Mouse (Mus musculus): ENCODE measurements around the gene Spryd4.

The Spryd4 gene

GRCm38 (mm10) chr10:128188242-128188877 lies 23.2 kb downstream of the Spryd4 start:
- Histone ChIP-seq H3K9me3 (ENCODE audit: low read length) (no peaks in the 10 kb centered on the region), H3K4me3 (replicated peaks; ENCODE audit: low read length) (peak overlapping the region; percentile 30; the same call in 1 of the 2 replicates), H3K4me1 (replicated peaks; ENCODE audit: low read depth, low read length) (peaks cover 44% of the 10 kb centered on the region), H3K27me3 (ENCODE audit: insufficient read depth, low read length) (no peaks in the 10 kb centered on the region), H3K36me3 (ENCODE audit: insufficient read depth, low read length) (no peaks in the 10 kb centered on the region)
- no peak for TF ChIP-seq POU5F1 (IDR thresholded peaks at IDR 0.05; ENCODE audit: borderline replicate concordance, low read length)
- TF ChIP-seq CTCF (conservative IDR thresholded peaks at IDR 0.05; ENCODE audit: low read length) = peak; percentile 87

- H3K4me3 ChIP-seq (replicated peaks; ENCODE audit: low read length) = peak overlapping the region; percentile 37; the same call in 1 of the 2 replicates
- H3K4me1 ChIP-seq (replicated peaks; ENCODE audit: low read depth, low read length) = peaks cover 49% of the 10 kb centered on the region
- H3K36me3 ChIP-seq (ENCODE audit: insufficient read depth, low read length) = no peaks in the 10 kb centered on the region
- no peak for TF ChIP-seq POU5F1 (IDR thresholded peaks at IDR 0.05; ENCODE audit: borderline replicate concordance, low read length)
- no peak for TF ChIP-seq CTCF (conservative IDR thresholded peaks at IDR 0.05; ENCODE audit: low read length)
- peak; percentile 56; the same call in 1 of the 2 replicates for TF ChIP-seq NANOG (IDR thresholded peaks at IDR 0.05; ENCODE audit: borderline replicate concordance, low read length)
- no peaks in the 10 kb centered on the region for H3K27me3 ChIP-seq (ENCODE audit: insufficient read depth, low read length)
- H3K9me3 ChIP-seq (ENCODE audit: low read length) = no peaks in the 10 kb centered on the region
These were observed 24.4 kb downstream of the Spryd4 start for GRCm38 (mm10) chr10:128187181-128187605.

- TF ChIP-seq NANOG (IDR thresholded peaks at IDR 0.05; ENCODE audit: borderline replicate concordance, low read length) = no peak
- peak; percentile 96 for TF ChIP-seq CTCF (conservative IDR thresholded peaks at IDR 0.05; ENCODE audit: low read length)
- no peak for TF ChIP-seq POU5F1 (IDR thresholded peaks at IDR 0.05; ENCODE audit: borderline replicate concordance, low read length)
These were observed 25.6 kb downstream of the Spryd4 start for GRCm38 (mm10) chr10:128185959-128186358.

GRCm38 (mm10) chr10:128185277-128185940 lies 26.2 kb downstream of the Spryd4 start:
- H3K27me3 ChIP-seq (ENCODE audit: insufficient read depth, low read length) = no peaks in the 10 kb centered on the region
- H3K36me3 ChIP-seq (ENCODE audit: insufficient read depth, low read length) = no peaks in the 10 kb centered on the region
- peaks cover 55% of the 10 kb centered on the region for H3K4me1 ChIP-seq (replicated peaks; ENCODE audit: low read depth, low read length)
- TF ChIP-seq CTCF (conservative IDR thresholded peaks at IDR 0.05; ENCODE audit: low read length) (no peak), NANOG (IDR thresholded peaks at IDR 0.05; ENCODE audit: borderline replicate concordance, low read length) (no peak), POU5F1 (IDR thresholded peaks at IDR 0.05; ENCODE audit: borderline replicate concordance, low read length) (no peak)
- no peaks in the 10 kb centered on the region for H3K9me3 ChIP-seq (ENCODE audit: low read length)
- H3K4me3 ChIP-seq (replicated peaks; ENCODE audit: low read length) = peak overlapping the region; percentile 41

More at GRCm38 (mm10) chr10:128185959-128186358, 25.6 kb downstream of the Spryd4 start:
- H3K9me3 ChIP-seq (ENCODE audit: low read length) = no peaks in the 10 kb centered on the region
- H3K36me3 ChIP-seq (ENCODE audit: insufficient read depth, low read length) = no peaks in the 10 kb centered on the region
- H3K4me3 ChIP-seq (replicated peaks; ENCODE audit: low read length) = no peak overlapping the region
- no peaks in the 10 kb centered on the region for H3K27me3 ChIP-seq (ENCODE audit: insufficient read depth, low read length)
- H3K4me1 ChIP-seq (replicated peaks; ENCODE audit: low read depth, low read length) = peaks cover 51% of the 10 kb centered on the region

GRCm38 (mm10) chr10:128184296-128184695 lies 27.3 kb downstream of the Spryd4 start:
- no peaks in the 10 kb centered on the region for H3K36me3 ChIP-seq (ENCODE audit: insufficient read depth, low read length)
- no peak for TF ChIP-seq CTCF (conservative IDR thresholded peaks at IDR 0.05; ENCODE audit: low read length)
- TF ChIP-seq NANOG (IDR thresholded peaks at IDR 0.05; ENCODE audit: borderline replicate concordance, low read length) = no peak
- no peak for TF ChIP-seq POU5F1 (IDR thresholded peaks at IDR 0.05; ENCODE audit: borderline replicate concordance, low read length)
- H3K27me3 ChIP-seq (ENCODE audit: insufficient read depth, low read length) = no peaks in the 10 kb centered on the region
- no peak overlapping the region for H3K4me3 ChIP-seq (replicated peaks; ENCODE audit: low read length)
- peaks cover 66% of the 10 kb centered on the region for H3K4me1 ChIP-seq (replicated peaks; ENCODE audit: low read depth, low read length)
- H3K9me3 ChIP-seq (ENCODE audit: low read length) = no peaks in the 10 kb centered on the region

DNA sequence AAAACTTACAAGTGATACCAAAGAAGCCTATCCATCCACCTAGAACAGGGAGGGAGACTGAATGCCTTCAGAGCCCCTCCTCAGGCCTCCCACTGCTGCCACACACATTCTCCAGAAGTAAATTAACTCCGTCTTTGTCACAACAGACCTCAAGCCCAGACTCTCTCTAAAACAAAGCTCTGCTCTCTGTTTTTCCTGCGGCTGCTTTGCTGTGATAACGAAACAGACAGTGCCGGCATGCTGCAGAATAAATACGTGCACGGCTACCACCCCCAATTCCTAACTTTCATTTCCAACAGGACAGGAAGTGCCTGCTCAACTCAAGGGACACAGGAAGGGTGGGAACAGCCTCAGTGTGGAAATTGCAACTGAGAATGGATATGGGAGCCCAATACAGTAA lies 31.6 kb downstream of the Spryd4 start, which contains the start of gene Rbms2:
Gene Rbms2, minus strand, starts transcription at position 309 of the 400 bp plus-strand sequence.
- Histone ChIP-seq H3K36me3 (ENCODE audit: insufficient read depth, low read length) (no peaks in the 10 kb centered on the region), H3K4me3 (replicated peaks; ENCODE audit: low read length) (peak within 1 kb of the TSS; percentile 56), H3K4me1 (replicated peaks; ENCODE audit: low read depth, low read length) (peaks cover 64% of the 10 kb centered on the region), H3K9me3 (ENCODE audit: low read length) (no peaks in the 10 kb centered on the region), H3K27me3 (ENCODE audit: insufficient read depth, low read length) (no peaks in the 10 kb centered on the region)
- TF ChIP-seq POU5F1 (IDR thresholded peaks at IDR 0.05; ENCODE audit: borderline replicate concordance, low read length) (no peak), CTCF (conservative IDR thresholded peaks at IDR 0.05; ENCODE audit: low read length) (no peak), NANOG (IDR thresholded peaks at IDR 0.05; ENCODE audit: borderline replicate concordance, low read length) (no peak)

DNA sequence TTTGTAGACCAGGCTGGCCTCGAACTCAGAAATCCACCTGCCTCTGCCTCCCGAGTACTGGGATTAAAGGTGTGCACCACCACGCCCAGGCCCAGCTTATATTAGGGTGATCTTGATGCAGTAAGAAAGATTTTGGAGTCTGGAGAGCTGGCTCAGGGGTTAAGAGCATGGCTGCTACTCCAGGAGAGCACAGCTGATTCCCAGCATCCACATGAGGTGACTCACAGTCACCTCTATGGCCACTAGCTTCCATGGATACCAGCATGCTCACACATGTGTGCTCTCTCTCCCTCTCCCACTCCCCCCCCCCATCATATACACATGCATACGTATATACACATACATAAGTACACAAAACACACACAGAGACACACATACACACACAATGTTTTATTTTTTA lies 34.3 kb downstream of the Spryd4 start:
- H3K4me3 ChIP-seq (replicated peaks; ENCODE audit: low read length) = no peak overlapping the region
- peaks cover 63% of the 10 kb centered on the region for H3K4me1 ChIP-seq (replicated peaks; ENCODE audit: low read depth, low read length)
- TF ChIP-seq CTCF (conservative IDR thresholded peaks at IDR 0.05; ENCODE audit: low read length) (no peak), POU5F1 (IDR thresholded peaks at IDR 0.05; ENCODE audit: borderline replicate concordance, low read length) (no peak), NANOG (IDR thresholded peaks at IDR 0.05; ENCODE audit: borderline replicate concordance, low read length) (no peak)
- H3K9me3 ChIP-seq (ENCODE audit: low read length) = no peaks in the 10 kb centered on the region
- H3K27me3 ChIP-seq (ENCODE audit: insufficient read depth, low read length) = no peaks in the 10 kb centered on the region
- H3K36me3 ChIP-seq (ENCODE audit: insufficient read depth, low read length) = no peaks in the 10 kb centered on the region

GRCm38 (mm10) chr10:128175996-128176755 lies 35.4 kb downstream of the Spryd4 start:
- no peaks in the 10 kb centered on the region for H3K36me3 ChIP-seq (ENCODE audit: insufficient read depth, low read length)
- no peaks in the 10 kb centered on the region for H3K9me3 ChIP-seq (ENCODE audit: low read length)
- peak overlapping the region; percentile 77 for H3K4me3 ChIP-seq (replicated peaks; ENCODE audit: low read length)
- no peak for TF ChIP-seq NANOG (IDR thresholded peaks at IDR 0.05; ENCODE audit: borderline replicate concordance, low read length)
- no peak for TF ChIP-seq CTCF (conservative IDR thresholded peaks at IDR 0.05; ENCODE audit: low read length)
- no peak for TF ChIP-seq POU5F1 (IDR thresholded peaks at IDR 0.05; ENCODE audit: borderline replicate concordance, low read length)
- no peaks in the 10 kb centered on the region for H3K27me3 ChIP-seq (ENCODE audit: insufficient read depth, low read length)
- H3K4me1 ChIP-seq (replicated peaks; ENCODE audit: low read depth, low read length) = peaks cover 63% of the 10 kb centered on the region
